Mouse (Mus musculus) spleen, postnatal 14 days (tissue): ENCODE data around the gene Hs3st6.
"Not testable (repeated sequence)": the region's sequence is repeated elsewhere in the genome, so short reads cannot be mapped to it uniquely, and the experiment has no call there.

ENCODE experiments used
- DNase-seq, 2 experiments: peaks; one replicate each; pipeline ENCODE4 v3.0.0; 2021 to 2022; ENCODE audit warnings: low spot score in 2 of 2

Hs3st6 gene

GRCm38 (mm10) chr17:24752415-24753394, at the start of gene Hs3st6:
TSS of gene Hs3st6 (plus strand) at chr17:24752988.
- DNase-seq, result no peak

GRCm38 (mm10) chr17:24705821-24706220, 47.0 kb upstream of the Hs3st6 start:
- no peak for DNase-seq

GRCm38 (mm10) chr17:24706982-24707800, 45.6 kb upstream of the Hs3st6 start, which contains the start of gene Tbl3:
TSS of gene Tbl3 (minus strand) at chr17:24707660.
- DNase-seq, result peak; percentile 78 to 92

- no peak for DNase-seq
These were observed 44.9 kb upstream of the Hs3st6 start for GRCm38 (mm10) chr17:24707801-24708425.

- no peak for DNase-seq
These were observed 44.1 kb upstream of the Hs3st6 start for GRCm38 (mm10) chr17:24708646-24709045.

- no peak for DNase-seq
These were observed 37.2 kb upstream of the Hs3st6 start for GRCm38 (mm10) chr17:24715556-24715955.

GRCm38 (mm10) chr17:24716166-24716682, 36.6 kb upstream of the Hs3st6 start:
- no peak for DNase-seq

- DNase-seq, result no peak
These were observed 34.8 kb upstream of the Hs3st6 start, which contains the start of the genes Rnf151 and Rps2 for GRCm38 (mm10) chr17:24717943-24718342. TSS of gene Rnf151 (minus strand) at chr17:24718063. TSS of gene Rps2 (plus strand) at chr17:24718116.

- not testable (repeated sequence) for DNase-seq
These were observed 33.9 kb upstream of the Hs3st6 start for GRCm38 (mm10) chr17:24718938-24719337.

- DNase-seq, result peak; percentile 94 to 96
These were observed 33.1 kb upstream of the Hs3st6 start for GRCm38 (mm10) chr17:24719494-24720222.

- DNase-seq, result not testable (repeated sequence)
These were observed 32.2 kb upstream of the Hs3st6 start for GRCm38 (mm10) chr17:24720616-24721015.

GRCm38 (mm10) chr17:24721383-24721955, 31.3 kb upstream of the Hs3st6 start:
- not testable (repeated sequence) for DNase-seq

GRCm38 (mm10) chr17:24722220-24722924, 30.4 kb upstream of the Hs3st6 start:
- no peak for DNase-seq

GRCm38 (mm10) chr17:24723122-24723880, 29.5 kb upstream of the Hs3st6 start:
- no peak for DNase-seq

- DNase-seq, result no peak
These were observed 29.0 kb upstream of the Hs3st6 start for GRCm38 (mm10) chr17:24723881-24724180.

GRCm38 (mm10) chr17:24724184-24724583, 28.6 kb upstream of the Hs3st6 start, which contains the start of gene Ndufb10:
TSS of gene Ndufb10 (minus strand) at chr17:24724478.
- DNase-seq, result peak; percentile 94 to 98

GRCm38 (mm10) chr17:24725637-24726390, 27.0 kb upstream of the Hs3st6 start:
- DNase-seq, result no peak

GRCm38 (mm10) chr17:24727618-24728017, 25.2 kb upstream of the Hs3st6 start, which contains the start of gene Rpl3l:
TSS of gene Rpl3l (plus strand) at chr17:24727820.
- no peak for DNase-seq
